Mouse (Mus musculus): ENCODE results near the gene Dnttip1. TPM values are rescaled to one million over a fixed set of nuclear protein-coding genes. Genes with fewer than 3 reads are reported as not detected.

The Dnttip1 gene
- total and polyA plus RNA-seq, 3 experiments = 20.6 to 59.9 TPM; not detected in 1

DNA sequence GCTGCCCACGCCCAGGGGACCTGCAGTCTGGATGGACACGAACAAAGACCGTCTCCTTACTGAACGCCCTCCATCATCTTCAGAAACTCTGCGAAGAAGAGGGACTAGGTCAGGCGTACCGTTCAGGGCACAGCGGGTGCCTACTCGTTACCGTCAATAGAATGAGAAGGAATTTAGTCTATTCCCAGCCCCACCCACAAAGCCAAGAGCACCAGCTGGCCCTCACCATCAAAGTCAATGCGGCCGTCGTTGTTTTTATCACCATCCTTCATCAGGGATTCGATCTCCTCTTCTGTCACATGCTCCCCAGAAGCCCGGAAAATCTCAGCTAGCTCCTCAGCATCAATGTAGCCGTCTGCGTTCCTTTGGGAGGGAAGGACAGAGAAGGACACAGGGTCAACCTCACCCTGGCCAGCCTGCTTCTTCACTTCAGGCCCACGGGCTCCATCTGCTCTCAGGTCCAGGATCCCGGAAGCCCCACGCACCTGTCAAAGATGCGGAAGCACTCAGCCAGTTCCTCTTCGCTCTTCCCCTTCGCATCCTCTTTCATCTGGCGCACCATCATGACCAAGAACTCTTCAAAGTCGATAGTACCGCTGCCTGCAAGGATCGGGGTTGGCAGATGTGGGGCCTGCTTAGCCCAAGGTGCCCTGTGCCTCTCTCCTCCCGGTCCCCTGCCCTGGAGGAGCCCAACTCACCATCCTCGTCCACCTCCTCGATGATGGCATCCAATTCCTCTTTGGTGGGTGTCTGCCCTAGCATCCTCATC lies 31.6 kb downstream of the Dnttip1 start:
- Histone ChIP-seq H3K27me3 (ENCODE audit: control insufficient read depth in 1 of 2, insufficient read depth in 2 of 2, low read length in 2 of 2) (no peaks in the 10 kb centered on the region), H3K4me1 (ENCODE audit: control insufficient read depth in 1 of 2, insufficient read depth in 2 of 2, low read length in 2 of 2) (peaks cover 0 to 11% of the 10 kb centered on the region in 2 experiments; a peak in 3 of 4 replicates), H3K9ac (ENCODE audit: control insufficient read depth, low read depth, low read length, poor library complexity, severe bottlenecking) (no peak overlapping the region), H3K4me3 (ENCODE audit: control insufficient read depth in 1 of 2, insufficient read depth in 1 of 2, low read depth in 2 of 2, low read length in 2 of 2) (no peak overlapping the region), H3K79me2 (ENCODE audit: control insufficient read depth, insufficient read depth, low read length, poor library complexity) (no peaks in the 10 kb centered on the region), H3K36me3 (ENCODE audit: control insufficient read depth in 1 of 2, insufficient read depth in 2 of 2, low read length in 2 of 2) (peaks cover 0 to 10% of the 10 kb centered on the region in 2 experiments; a peak in 2 of 4 replicates), H3K9me3 (replicated peaks; ENCODE audit: insufficient read depth, low read length) (no peaks in the 10 kb centered on the region), H3K27ac (ENCODE audit: control insufficient read depth, low read depth, low read length) (no peak overlapping the region)
- no peak for DNase-seq (ENCODE audit: low read depth, low spot score)
- TF ChIP-seq RAD21 (IDR thresholded peaks at IDR 0.05; ENCODE audit: low read depth, low read length) = no peak
- no peak for TF ChIP-seq MAX (IDR thresholded peaks at IDR 0.05; ENCODE audit: low read length)
- TF ChIP-seq ZKSCAN1 (IDR thresholded peaks at IDR 0.05; ENCODE audit: low read depth, low read length) = no peak
- TF ChIP-seq TAL1 (IDR thresholded peaks at IDR 0.05; ENCODE audit: low read length) = no peak

DNA sequence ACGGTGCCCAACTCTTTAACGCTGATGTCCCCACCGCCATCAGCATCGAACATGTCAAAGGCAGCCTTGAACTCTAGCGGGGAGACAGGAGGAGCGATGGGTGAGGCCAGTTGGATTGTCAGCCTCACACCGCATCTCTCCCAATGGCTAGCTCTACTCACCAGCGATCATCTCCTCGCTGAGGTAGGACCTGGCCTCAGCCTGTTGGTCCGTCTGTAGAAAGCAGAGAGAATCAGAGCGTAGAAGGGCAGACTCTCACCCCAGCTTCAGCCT lies 32.2 kb downstream of the Dnttip1 start:
- Histone ChIP-seq H3K4me1 (ENCODE audit: control insufficient read depth in 1 of 2, insufficient read depth in 2 of 2, low read length in 2 of 2) (peaks cover 0 to 9% of the 10 kb centered on the region in 2 experiments; a peak in 3 of 4 replicates), H3K4me3 (ENCODE audit: control insufficient read depth in 1 of 2, insufficient read depth in 1 of 2, low read depth in 2 of 2, low read length in 2 of 2) (no peak overlapping the region), H3K9me3 (replicated peaks; ENCODE audit: insufficient read depth, low read length) (no peaks in the 10 kb centered on the region), H3K27ac (ENCODE audit: control insufficient read depth, low read depth, low read length) (no peak overlapping the region), H3K9ac (ENCODE audit: control insufficient read depth, low read depth, low read length, poor library complexity, severe bottlenecking) (no peak overlapping the region), H3K79me2 (ENCODE audit: control insufficient read depth, insufficient read depth, low read length, poor library complexity) (no peaks in the 10 kb centered on the region), H3K36me3 (ENCODE audit: control insufficient read depth in 1 of 2, insufficient read depth in 2 of 2, low read length in 2 of 2) (peaks cover 0 to 5% of the 10 kb centered on the region in 2 experiments; a peak in 2 of 4 replicates), H3K27me3 (ENCODE audit: control insufficient read depth in 1 of 2, insufficient read depth in 2 of 2, low read length in 2 of 2) (no peaks in the 10 kb centered on the region)
- TF ChIP-seq KAT2A (conservative IDR thresholded peaks at IDR 0.05; ENCODE audit: low read depth, low read length) (no peak), POLR2AphosphoS2 (IDR thresholded peaks at IDR 0.05; ENCODE audit: low read length) (no peak), GATA1 (IDR thresholded peaks at IDR 0.05; ENCODE audit: low read depth, low read length) (no peak), MYC (IDR thresholded peaks at IDR 0.05; ENCODE audit: low read depth, low read length) (no peak), E2F4 (IDR thresholded peaks at IDR 0.05; ENCODE audit: borderline replicate concordance, low read depth, low read length) (no peak), MYB (IDR thresholded peaks at IDR 0.05; ENCODE audit: low read depth, low read length) (no peak), POLR2AphosphoS5 (IDR thresholded peaks at IDR 0.05; ENCODE audit: borderline replicate concordance, low read depth, low read length) (no peak), GABPA (IDR thresholded peaks at IDR 0.05; ENCODE audit: low read depth, low read length) (no peak), HCFC1 (IDR thresholded peaks at IDR 0.05; ENCODE audit: low read depth, low read length) (no peak), SIN3A (IDR thresholded peaks at IDR 0.05; ENCODE audit: low read length) (no peak), JUND (IDR thresholded peaks at IDR 0.05; ENCODE audit: low read depth, low read length) (no peak), ZNF384 (IDR thresholded peaks at IDR 0.05; ENCODE audit: low read depth, low read length) (no peak)
- no peak for DNase-seq (ENCODE audit: low read depth, low spot score)

Measured in MEL (cell line).